Mouse (Mus musculus): ENCODE results near the gene Elovl4.

DNA sequence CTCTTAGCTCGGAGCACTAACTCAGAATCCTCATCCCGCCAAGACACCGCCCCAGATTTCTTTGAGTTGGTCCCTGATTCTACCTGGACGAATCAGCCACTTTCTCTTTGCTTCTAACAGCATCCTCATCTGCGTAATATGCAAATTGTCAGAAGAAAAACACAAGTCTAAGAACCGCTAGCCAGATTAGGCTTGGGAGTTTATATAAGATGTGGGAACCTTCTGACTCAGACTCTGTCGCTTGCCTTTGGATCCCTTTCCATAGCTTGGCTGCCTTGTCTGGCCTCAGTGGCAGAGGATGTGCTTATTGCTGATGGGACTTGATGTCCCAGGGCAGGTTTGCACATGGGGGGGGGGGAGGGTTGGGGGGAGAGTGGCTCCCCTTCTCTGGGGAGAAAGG is 9.2 kb downstream of the Elovl4 start:
- TF ChIP-seq POLR2A (IDR thresholded peaks at IDR 0.05; ENCODE audit: control insufficient read depth, extremely low read depth, insufficient read depth, low read length, poor library complexity), result no peak
- no peak for TF ChIP-seq CTCF (IDR thresholded peaks at IDR 0.05; ENCODE audit: borderline replicate concordance, control insufficient read depth, extremely low read depth, insufficient read depth, low read length, poor library complexity)
